ENCODE assay signal across 15 mouse cellular contexts in genomic region chr7:81005969-81006368, GRCm38 (mm10).
"Had no signal": no experiment of that assay in that cellular context is flagged by ENCODE, and none has a peak within 500 bp of the region (broad histone marks: within the 10 kb centered on the region; RNA-seq: fewer than 3 reads in every experiment).

No protein-coding gene starts in this region.

- DNase-seq: gastrocnemius, adult 2 months; gastrocnemius, postnatal 10 days; gastrocnemius, postnatal 25 days; heart, adult 11 months; heart, adult 2 months; heart, postnatal 4 days; kidney, adult 18-20 months; kidney, adult 8-10 months; kidney, postnatal 10 days; kidney, postnatal 25 days; kidney, postnatal 4 days; liver had no signal

- ATAC-seq: hindbrain, embryonic 16.5 days; inflammation-experienced regulatory T-cells, adult 6 months; intestine, embryonic 15.5 days had no signal
